Mouse (Mus musculus) CD4-positive, CD25-positive, alpha-beta regulatory T cell (primary cell): ENCODE results near the gene St6gal1. TPM values are rescaled to one million over a fixed set of nuclear protein-coding genes. Genes with fewer than 3 reads are reported as not detected.

Experiments
- polyA plus RNA-seq: library from polyadenylated mRNA; unstranded; fragments of 100-300 nt; shearing (Covaris generic); gene quantifications from one replicate; pipeline ENCODE4 v1.2.1, GENCODE M21; 2017

The St6gal1 gene
- polyA plus RNA-seq: 89.4 TPM

GRCm38 (mm10) chr16:23224671-23225068 lies at the start of gene St6gal1:
St6gal1 (plus strand) TSS chr16:23224740.

Other genes starting within 250 kb of the St6gal1 start
- gene Kng2, start 195.3 kb upstream of the St6gal1 start, polyA plus RNA-seq: not detected
- not detected for gene Kng1, start 166.9 kb upstream of the St6gal1 start, polyA plus RNA-seq
- 290 TPM for gene Eif4a2, start 117.3 kb upstream of the St6gal1 start, polyA plus RNA-seq
- gene Rfc4, start 97.0 kb upstream of the St6gal1 start, polyA plus RNA-seq: 30.1 TPM
- 1.1 TPM for gene Adipoq, start 78.2 kb upstream of the St6gal1 start, polyA plus RNA-seq
- not detected for gene Rtp1, start 204.4 kb downstream of the St6gal1 start, polyA plus RNA-seq